Mouse (Mus musculus): Measurements from ENCODE around the gene Adssl1. TPM values are rescaled to one million over a fixed set of nuclear protein-coding genes. Genes with fewer than 3 reads are reported as not detected.

The Adssl1 gene
- 1.4 TPM for polyA plus RNA-seq (2015; fragmentation: Illumina TruSeq; extraction: RNeasy Lipid Tissue Mini Kit (QIAGEN cat#74804); ENCODE audit: insufficient read depth, low read depth, low replicate concordance)

GRCm38 (mm10) chr12:112619686-112620353 is at the start of gene Adssl1:
Adssl1 (plus strand) TSS chr12:112620045.

GRCm38 (mm10) chr12:112588426-112589256 is 31.2 kb upstream of the Adssl1 start, which contains the start of gene Inf2:
Inf2 (plus strand) TSS chr12:112588784.

GRCm38 (mm10) chr12:112644180-112644854 is 24.5 kb downstream of the Adssl1 start, which contains the start of gene Siva1:
Siva1 (plus strand) TSS chr12:112644679.

GRCm38 (mm10) chr12:112674132-112675011 is 54.5 kb downstream of the Adssl1 start, which contains the start of gene Akt1:
Akt1 (minus strand) TSS chr12:112674884.

GRCm38 (mm10) chr12:112678555-112679026 is 58.7 kb downstream of the Adssl1 start, which contains the start of gene Zbtb42:
Zbtb42 (plus strand) TSS chr12:112678828.

Other genes starting within 250 kb of the Adssl1 start
- 1.3 TPM for gene A530016L24Rik, start 130.6 kb upstream of the Adssl1 start, polyA plus RNA-seq (2015; fragmentation: Illumina TruSeq; extraction: RNeasy Lipid Tissue Mini Kit (QIAGEN cat#74804); ENCODE audit: insufficient read depth, low read depth, low replicate concordance)
- not detected for gene Tmem179, start 103.3 kb upstream of the Adssl1 start, polyA plus RNA-seq (2015; fragmentation: Illumina TruSeq; extraction: RNeasy Lipid Tissue Mini Kit (QIAGEN cat#74804); ENCODE audit: insufficient read depth, low read depth, low replicate concordance)
- 5.4 TPM for gene Inf2, start 31.3 kb upstream of the Adssl1 start, polyA plus RNA-seq (2015; fragmentation: Illumina TruSeq; extraction: RNeasy Lipid Tissue Mini Kit (QIAGEN cat#74804); ENCODE audit: insufficient read depth, low read depth, low replicate concordance)
- 14.2 TPM for gene Siva1, start 24.6 kb downstream of the Adssl1 start, polyA plus RNA-seq (2015; fragmentation: Illumina TruSeq; extraction: RNeasy Lipid Tissue Mini Kit (QIAGEN cat#74804); ENCODE audit: insufficient read depth, low read depth, low replicate concordance)
- 35.9 TPM for gene Akt1, start 54.8 kb downstream of the Adssl1 start, polyA plus RNA-seq (2015; fragmentation: Illumina TruSeq; extraction: RNeasy Lipid Tissue Mini Kit (QIAGEN cat#74804); ENCODE audit: insufficient read depth, low read depth, low replicate concordance)
- gene Zbtb42, start 58.8 kb downstream of the Adssl1 start, polyA plus RNA-seq (2015; fragmentation: Illumina TruSeq; extraction: RNeasy Lipid Tissue Mini Kit (QIAGEN cat#74804); ENCODE audit: insufficient read depth, low read depth, low replicate concordance): 5.6 TPM
- gene Cep170b, start 100.4 kb downstream of the Adssl1 start, polyA plus RNA-seq (2015; fragmentation: Illumina TruSeq; extraction: RNeasy Lipid Tissue Mini Kit (QIAGEN cat#74804); ENCODE audit: insufficient read depth, low read depth, low replicate concordance): 11.7 TPM
- gene Pld4, start 140.6 kb downstream of the Adssl1 start, polyA plus RNA-seq (2015; fragmentation: Illumina TruSeq; extraction: RNeasy Lipid Tissue Mini Kit (QIAGEN cat#74804); ENCODE audit: insufficient read depth, low read depth, low replicate concordance): 5.7 TPM
- 6.0 TPM for gene Ahnak2, start 182.6 kb downstream of the Adssl1 start, polyA plus RNA-seq (2015; fragmentation: Illumina TruSeq; extraction: RNeasy Lipid Tissue Mini Kit (QIAGEN cat#74804); ENCODE audit: insufficient read depth, low read depth, low replicate concordance)
- gene Clba1, start 188.9 kb downstream of the Adssl1 start, polyA plus RNA-seq (2015; fragmentation: Illumina TruSeq; extraction: RNeasy Lipid Tissue Mini Kit (QIAGEN cat#74804); ENCODE audit: insufficient read depth, low read depth, low replicate concordance): 1.8 TPM
- 3.2 TPM for gene Cdca4, start 209.4 kb downstream of the Adssl1 start, polyA plus RNA-seq (2015; fragmentation: Illumina TruSeq; extraction: RNeasy Lipid Tissue Mini Kit (QIAGEN cat#74804); ENCODE audit: insufficient read depth, low read depth, low replicate concordance)
- gene Gpr132, start 248.2 kb downstream of the Adssl1 start, polyA plus RNA-seq (2015; fragmentation: Illumina TruSeq; extraction: RNeasy Lipid Tissue Mini Kit (QIAGEN cat#74804); ENCODE audit: insufficient read depth, low read depth, low replicate concordance): not detected

Measured in pancreas, adult 10 weeks (tissue).